Mouse (Mus musculus): ENCODE data around the gene Rab42. TPM values are rescaled to one million over a fixed set of nuclear protein-coding genes. Genes with fewer than 3 reads are reported as not detected.
A peak's percentile ranks its signal among the peaks of the same experiment; 100 is the strongest.

Rab42 gene
- 1.3 and 1.8 TPM in 2 replicates for polyA plus RNA-seq (2016; fragmentation: Nextera tagmentation; extraction: Ambion mirVana)

- WGBS: 2% methylated on average over 31 of the region's 31 CpGs
- Histone ChIP-seq H3K4me3 (peak within 1 kb of the TSS; percentile 66), H3K27ac (replicated peaks) (peak within 1 kb of the TSS; percentile 80), H3K27me3 (replicated peaks; ENCODE audit: low read depth, poor library complexity, severe bottlenecking) (no peaks in the 10 kb centered on the region), H3K9me3 (no peaks in the 10 kb centered on the region), H3K36me3 (replicated peaks) (no peaks in the 10 kb centered on the region), H3K4me1 (peaks cover 15% of the 10 kb centered on the region)
- peak; percentile 84 for DNase-seq (ENCODE audit: low spot score)
Measured at GRCm38 (mm10) chr4:132302939-132303479, at the start of gene Rab42. Gene Rab42, minus strand, starts transcription at chr4:132303385.

- WGBS: under 1% methylated on average over 14 of the region's 14 CpGs
- no peaks in the 10 kb centered on the region for H3K9me3 ChIP-seq
- DNase-seq (ENCODE audit: low spot score): peak; percentile 26
- H3K27ac ChIP-seq (replicated peaks): peak overlapping the region; percentile 94
- H3K4me1 ChIP-seq: peaks cover 21% of the 10 kb centered on the region
- peaks cover 56% of the 10 kb centered on the region for H3K36me3 ChIP-seq (replicated peaks)
- H3K4me3 ChIP-seq: peak overlapping the region; percentile 86
- H3K27me3 ChIP-seq (replicated peaks; ENCODE audit: low read depth, poor library complexity, severe bottlenecking): no peaks in the 10 kb centered on the region
Measured at GRCm38 (mm10) chr4:132352739-132353138, 49.6 kb upstream of the Rab42 start.

- no peaks in the 10 kb centered on the region for H3K27me3 ChIP-seq (replicated peaks; ENCODE audit: low read depth, poor library complexity, severe bottlenecking)
- peak overlapping the region; percentile 86 for H3K4me3 ChIP-seq
- peaks cover 24% of the 10 kb centered on the region for H3K4me1 ChIP-seq
- no peak for DNase-seq (ENCODE audit: low spot score)
- WGBS: 33% methylated on average over 1 of the region's 1 CpGs
- no peaks in the 10 kb centered on the region for H3K9me3 ChIP-seq
- H3K27ac ChIP-seq (replicated peaks): peak overlapping the region; percentile 36; the same call in 1 of the 2 replicates
- H3K36me3 ChIP-seq (replicated peaks): peaks cover 43% of the 10 kb centered on the region
Measured at GRCm38 (mm10) chr4:132351401-132351800, 48.2 kb upstream of the Rab42 start.

- DNase-seq (ENCODE audit: low spot score): no peak
- no peak overlapping the region for H3K27ac ChIP-seq (replicated peaks)
- peak overlapping the region; percentile 86; the same call in 1 of the 2 replicates for H3K4me3 ChIP-seq
- WGBS: 54% methylated on average over 3 of the region's 3 CpGs
- H3K4me1 ChIP-seq: peaks cover 24% of the 10 kb centered on the region
- H3K9me3 ChIP-seq: no peaks in the 10 kb centered on the region
- no peaks in the 10 kb centered on the region for H3K27me3 ChIP-seq (replicated peaks; ENCODE audit: low read depth, poor library complexity, severe bottlenecking)
- peaks cover 37% of the 10 kb centered on the region for H3K36me3 ChIP-seq (replicated peaks)
Measured at GRCm38 (mm10) chr4:132350854-132351253, 47.7 kb upstream of the Rab42 start.

GRCm38 (mm10) chr4:132350123-132350740, 47.0 kb upstream of the Rab42 start:
- no peak overlapping the region for H3K27ac ChIP-seq (replicated peaks)
- H3K27me3 ChIP-seq (replicated peaks; ENCODE audit: low read depth, poor library complexity, severe bottlenecking): no peaks in the 10 kb centered on the region
- 28% methylated on average over 2 of the region's 2 CpGs for WGBS
- H3K9me3 ChIP-seq: no peaks in the 10 kb centered on the region
- H3K4me1 ChIP-seq: peaks cover 26% of the 10 kb centered on the region
- H3K4me3 ChIP-seq: no peak overlapping the region
- no peak for DNase-seq (ENCODE audit: low spot score)
- H3K36me3 ChIP-seq (replicated peaks): peaks cover 34% of the 10 kb centered on the region

- no peaks in the 10 kb centered on the region for H3K27me3 ChIP-seq (replicated peaks; ENCODE audit: low read depth, poor library complexity, severe bottlenecking)
- H3K4me3 ChIP-seq: no peak overlapping the region
- H3K36me3 ChIP-seq (replicated peaks): peaks cover 34% of the 10 kb centered on the region
- peaks cover 29% of the 10 kb centered on the region for H3K4me1 ChIP-seq
- no peak for DNase-seq (ENCODE audit: low spot score)
- H3K27ac ChIP-seq (replicated peaks): no peak overlapping the region
- H3K9me3 ChIP-seq: no peaks in the 10 kb centered on the region
- 59% methylated on average over 3 of the region's 3 CpGs for WGBS
Measured at GRCm38 (mm10) chr4:132349495-132350122, 46.4 kb upstream of the Rab42 start.

- no peak for DNase-seq (ENCODE audit: low spot score)
- Histone ChIP-seq H3K27me3 (replicated peaks; ENCODE audit: low read depth, poor library complexity, severe bottlenecking) (no peaks in the 10 kb centered on the region), H3K36me3 (replicated peaks) (peaks cover 44% of the 10 kb centered on the region), H3K4me3 (no peak overlapping the region), H3K9me3 (no peaks in the 10 kb centered on the region), H3K27ac (replicated peaks) (no peak overlapping the region), H3K4me1 (peaks cover 42% of the 10 kb centered on the region)
- WGBS: 56% methylated on average over 3 of the region's 3 CpGs
Measured at GRCm38 (mm10) chr4:132346661-132347060, 43.5 kb upstream of the Rab42 start.

- WGBS: 85% methylated on average over 4 of the region's 4 CpGs
Measured at GRCm38 (mm10) chr4:132346261-132346660, 43.1 kb upstream of the Rab42 start.

GRCm38 (mm10) chr4:132345843-132346212, 42.6 kb upstream of the Rab42 start:
- Histone ChIP-seq H3K9me3 (no peaks in the 10 kb centered on the region), H3K4me1 (peaks cover 35% of the 10 kb centered on the region), H3K27me3 (replicated peaks; ENCODE audit: low read depth, poor library complexity, severe bottlenecking) (no peaks in the 10 kb centered on the region), H3K36me3 (replicated peaks) (peaks cover 43% of the 10 kb centered on the region), H3K27ac (replicated peaks) (peak overlapping the region; percentile 97), H3K4me3 (peak overlapping the region; percentile 97)
- DNase-seq (ENCODE audit: low spot score): no peak
- 47% methylated on average over 5 of the region's 5 CpGs for WGBS

More at GRCm38 (mm10) chr4:132346261-132346660, 43.1 kb upstream of the Rab42 start:
- peaks cover 38% of the 10 kb centered on the region for H3K4me1 ChIP-seq
- no peak overlapping the region for H3K27ac ChIP-seq (replicated peaks)
- H3K9me3 ChIP-seq: no peaks in the 10 kb centered on the region
- peaks cover 44% of the 10 kb centered on the region for H3K36me3 ChIP-seq (replicated peaks)
- H3K27me3 ChIP-seq (replicated peaks; ENCODE audit: low read depth, poor library complexity, severe bottlenecking): no peaks in the 10 kb centered on the region
- DNase-seq (ENCODE audit: low spot score): no peak
- H3K4me3 ChIP-seq: no peak overlapping the region

- Histone ChIP-seq H3K27ac (replicated peaks) (peak overlapping the region; percentile 97), H3K4me1 (peaks cover 35% of the 10 kb centered on the region), H3K27me3 (replicated peaks; ENCODE audit: low read depth, poor library complexity, severe bottlenecking) (no peaks in the 10 kb centered on the region), H3K4me3 (peak overlapping the region; percentile 97), H3K9me3 (no peaks in the 10 kb centered on the region), H3K36me3 (replicated peaks) (peaks cover 43% of the 10 kb centered on the region)
- WGBS: under 1% methylated on average over 83 of the region's 83 CpGs
- DNase-seq (ENCODE audit: low spot score): peak; percentile 96
Measured at GRCm38 (mm10) chr4:132345135-132345842, 42.1 kb upstream of the Rab42 start.

GRCm38 (mm10) chr4:132344403-132345134, 41.4 kb upstream of the Rab42 start:
- H3K4me1 ChIP-seq: peaks cover 35% of the 10 kb centered on the region
- 9% methylated on average over 13 of the region's 13 CpGs for WGBS
- H3K36me3 ChIP-seq (replicated peaks): peaks cover 43% of the 10 kb centered on the region
- no peaks in the 10 kb centered on the region for H3K27me3 ChIP-seq (replicated peaks; ENCODE audit: low read depth, poor library complexity, severe bottlenecking)
- no peak for DNase-seq (ENCODE audit: low spot score)
- peak overlapping the region; percentile 97 for H3K27ac ChIP-seq (replicated peaks)
- H3K9me3 ChIP-seq: no peaks in the 10 kb centered on the region
- H3K4me3 ChIP-seq: peak overlapping the region; percentile 97

- no peaks in the 10 kb centered on the region for H3K9me3 ChIP-seq
- no peak overlapping the region for H3K4me3 ChIP-seq
- H3K27me3 ChIP-seq (replicated peaks; ENCODE audit: low read depth, poor library complexity, severe bottlenecking): no peaks in the 10 kb centered on the region
- no peak overlapping the region for H3K27ac ChIP-seq (replicated peaks)
- 86% methylated on average over 3 of the region's 3 CpGs for WGBS
- peaks cover 30% of the 10 kb centered on the region for H3K4me1 ChIP-seq
- DNase-seq (ENCODE audit: low spot score): no peak
- H3K36me3 ChIP-seq (replicated peaks): peaks cover 69% of the 10 kb centered on the region
Measured at GRCm38 (mm10) chr4:132341451-132341850, 38.3 kb upstream of the Rab42 start.

Data from embryonic facial prominence, embryonic 10.5 days (tissue).